ENCODE assay signal across 13 mouse cellular contexts in the genomic region with DNA sequence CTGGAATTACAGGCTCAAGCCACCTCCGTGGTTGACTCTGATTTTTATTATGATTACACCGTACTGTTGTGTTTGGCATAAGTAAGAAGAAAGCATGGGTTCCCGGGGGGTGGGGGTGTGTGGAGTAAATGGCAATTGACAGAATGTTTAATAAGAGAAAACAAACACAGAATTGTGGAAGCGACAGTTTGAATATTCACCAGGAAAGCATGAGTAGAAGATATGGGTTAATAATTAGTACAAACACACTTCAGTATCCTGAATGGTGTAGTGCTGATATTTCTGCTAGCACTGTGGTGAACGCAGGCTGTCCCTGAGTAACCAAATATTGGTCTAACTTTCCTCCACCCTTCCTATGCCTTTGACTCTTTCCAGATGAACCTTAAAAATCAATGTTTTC.
"Had no signal": no experiment of that assay in that cellular context is flagged by ENCODE, and none has a peak within 500 bp of the region (broad histone marks: within the 10 kb centered on the region; RNA-seq: fewer than 3 reads in every experiment).

No protein-coding gene starts in this region.

- H3K4me3 ChIP-seq: lung, embryonic 15.5 days; megakaryocyte, embryonic 14.5 days; midbrain, embryonic 15.5 days; neural tube, embryonic 12.5 days had no signal

- DNase-seq: layer of hippocampus, adult 9-11 months; layer of hippocampus, postnatal 36 days; lung, postnatal 14 days; spleen, adult 18-20 months; thymus, postnatal 36 days had no signal

- H3K9ac ChIP-seq: lung, embryonic 15.5 days; midbrain, embryonic 15.5 days; neural tube, embryonic 12.5 days had no signal

- H3K36me3 ChIP-seq: lung, embryonic 15.5 days; midbrain, embryonic 15.5 days; neural tube, embryonic 12.5 days had no signal

- H3K27ac ChIP-seq: hindbrain, postnatal 0 days; lung, embryonic 15.5 days; macrophage; midbrain, embryonic 15.5 days; neural tube, embryonic 12.5 days had no signal

- H3K9me3 ChIP-seq: lung, embryonic 15.5 days; megakaryocyte, embryonic 14.5 days; midbrain, embryonic 15.5 days; neural tube, embryonic 12.5 days had no signal

- H3K4me2 ChIP-seq: liver, embryonic 11.5 days; lung, embryonic 15.5 days; midbrain, embryonic 11.5 days; midbrain, embryonic 15.5 days; neural tube, embryonic 12.5 days had no signal

- ATAC-seq: hindbrain, postnatal 0 days; midbrain, embryonic 15.5 days had no signal
